Mouse (Mus musculus) retina, postnatal 7 days (tissue): ENCODE results near the gene Neurog1.

Source experiments
- DNase-seq: peaks from one replicate; pipeline ENCODE4 v3.0.0-alpha.2; 2012; ENCODE audit warnings: low read depth, low spot score

The Neurog1 gene

DNA sequence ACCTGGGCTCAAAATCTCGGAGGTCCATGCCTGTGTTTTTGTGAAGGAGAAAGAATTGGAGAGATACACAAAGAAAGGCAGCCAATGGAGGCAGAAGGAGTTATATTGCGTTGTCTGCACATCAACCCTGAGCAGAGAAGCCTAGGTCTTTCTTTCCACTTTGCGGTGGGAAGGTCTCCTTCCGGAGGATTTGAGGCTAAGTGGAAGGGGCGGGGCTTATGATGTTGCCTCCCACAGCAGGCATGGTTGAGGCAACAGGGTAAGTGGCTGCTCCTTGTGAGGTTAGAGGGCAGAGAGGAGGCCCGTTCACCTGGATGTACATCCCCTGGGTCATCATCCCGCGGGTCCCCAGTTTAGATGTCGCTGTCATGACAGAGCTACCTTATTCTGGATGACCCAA, 32.7 kb downstream of the Neurog1 start:
- DNase-seq = no peak

DNA sequence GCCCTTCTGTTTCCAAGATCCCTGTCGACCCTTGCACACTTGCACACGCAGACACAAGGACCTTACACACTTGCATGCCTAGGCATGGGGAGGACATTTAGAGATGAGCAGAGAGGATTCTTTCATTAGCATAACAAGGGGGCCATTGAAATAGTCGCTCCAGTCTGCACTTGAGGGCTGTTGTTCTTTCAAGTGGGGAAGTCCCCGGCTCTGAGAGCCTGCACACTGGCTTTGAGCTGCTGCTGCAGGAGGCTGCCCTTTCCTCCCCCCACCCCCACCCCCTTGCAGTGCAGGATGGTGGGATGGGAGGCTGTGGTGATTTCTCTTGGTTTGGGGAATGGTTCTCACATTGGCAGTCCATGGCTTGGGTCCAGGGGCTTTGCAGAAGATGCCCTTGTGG, 35.9 kb downstream of the Neurog1 start:
- no peak for DNase-seq

DNA sequence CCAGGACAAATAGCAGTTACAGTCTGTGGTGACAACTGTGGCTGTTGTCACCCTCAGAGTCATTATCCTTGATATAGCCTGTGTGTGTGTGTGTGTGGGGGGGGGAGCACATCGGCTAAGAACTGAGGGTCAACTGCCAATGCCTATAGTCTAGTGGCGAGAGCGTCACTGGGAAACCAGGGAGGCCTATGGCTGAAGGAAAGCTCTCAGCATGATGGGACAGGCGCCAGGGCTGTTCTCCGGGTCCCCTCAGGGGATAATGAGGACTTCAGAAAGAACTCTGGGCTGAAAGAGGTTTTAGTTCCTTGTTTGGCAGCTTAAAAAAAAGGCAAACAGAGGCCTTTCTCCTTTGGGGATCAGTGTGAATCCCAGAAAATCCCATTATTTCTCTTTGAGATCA, 37.3 kb downstream of the Neurog1 start:
- DNase-seq = no peak

DNA sequence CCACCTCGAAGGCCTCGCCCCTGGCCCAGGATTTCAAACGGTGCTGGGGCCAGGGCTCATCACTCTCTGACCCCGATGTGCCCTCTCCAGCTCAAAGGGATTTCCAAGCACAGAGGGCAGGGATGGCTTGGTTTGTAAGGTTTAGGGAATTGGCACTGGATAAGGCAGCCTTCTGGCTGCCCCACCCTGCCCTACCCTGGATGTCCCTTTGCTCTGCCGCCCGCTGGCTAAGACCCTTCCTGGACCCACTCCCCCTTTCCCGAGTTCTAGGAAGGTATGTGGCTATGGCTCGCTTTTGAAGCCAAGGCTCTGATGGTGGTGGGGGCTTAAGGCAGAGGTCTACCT, 42.9 kb downstream of the Neurog1 start:
- no peak for DNase-seq

DNA sequence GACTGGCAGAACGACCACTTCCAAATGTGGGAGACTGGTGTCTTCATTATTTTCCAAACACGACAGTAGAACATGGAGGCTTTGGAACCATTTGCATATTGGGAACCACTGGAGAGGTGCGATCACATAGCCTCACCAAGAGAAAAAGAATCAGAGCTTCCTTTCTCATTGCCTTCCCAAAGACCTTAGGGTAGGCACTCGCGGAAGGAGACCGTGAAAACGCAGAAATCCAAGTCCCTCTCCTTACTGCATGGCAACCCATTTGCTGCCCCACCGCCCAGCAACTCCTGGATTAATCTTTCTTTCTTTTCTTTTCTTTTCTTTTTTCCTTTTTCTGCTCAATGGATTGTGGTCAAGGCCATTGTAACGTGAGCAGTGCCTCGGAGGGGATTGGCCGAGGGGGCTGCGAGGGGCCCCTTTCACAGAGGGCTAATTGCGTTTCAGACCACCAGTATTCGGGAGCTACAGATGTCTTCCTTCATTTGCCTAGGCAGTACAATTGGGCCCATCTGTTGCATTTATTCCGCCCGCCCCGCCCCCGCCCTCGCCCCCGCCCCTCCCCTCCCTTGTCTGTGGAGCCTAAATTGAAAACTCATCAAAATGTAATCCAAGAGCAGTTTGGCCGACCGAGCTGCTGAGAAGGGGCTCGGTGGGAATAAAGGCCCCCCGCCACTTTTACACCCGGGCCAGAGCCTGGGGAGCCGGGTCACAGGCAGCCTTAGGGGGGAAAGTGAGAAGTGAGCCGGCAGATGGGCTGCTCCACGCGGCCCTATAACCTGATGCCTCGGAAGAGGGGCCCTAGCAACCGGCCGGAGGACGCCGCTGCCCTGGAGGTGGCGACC, 43.5 kb downstream of the Neurog1 start:
- DNase-seq = no peak
